In the genomic region with DNA sequence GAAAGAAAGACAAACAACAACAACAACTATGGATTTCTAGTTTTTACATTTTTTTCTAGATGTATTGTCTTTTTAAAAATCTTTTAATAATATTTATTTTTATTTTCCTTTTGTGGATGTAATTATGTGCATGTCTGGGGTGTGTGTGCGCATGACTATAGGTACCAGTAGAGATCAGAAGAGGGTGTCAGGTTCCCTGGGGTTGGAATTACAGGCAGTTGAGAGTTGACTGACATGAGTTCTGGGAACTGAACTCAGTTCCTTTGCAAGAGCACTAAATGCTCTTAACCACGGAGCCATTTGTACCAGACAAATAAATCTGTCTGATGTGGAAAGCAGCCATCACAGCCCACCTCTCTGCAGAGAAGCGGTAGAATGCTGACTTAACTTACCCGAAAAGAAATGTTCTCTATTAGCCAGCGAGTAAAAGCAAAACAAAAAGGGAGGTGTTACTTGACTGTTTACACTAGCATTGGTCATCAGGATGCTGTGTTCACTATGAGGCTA, we compare ENCODE assay signal across 8 mouse cellular contexts. TPM values are rescaled to one million over a fixed set of nuclear protein-coding genes. Genes with fewer than 3 reads are reported as not detected.
DNase-seq lines count a peak whose midpoint lies in the region; ATAC-seq and TF ChIP-seq lines count a peak whose summit lies in the region.

No protein-coding gene starts in this region.

- no peaks in the 10 kb centered on the region for H3K9me3 ChIP-seq in hindbrain, embryonic 15.5 days
- peaks cover 7% of the 10 kb centered on the region; the same call in 1 of the 2 replicates for H3K9me3 ChIP-seq in megakaryocyte, embryonic 14.5 days

- TF ChIP-seq CTCF in cortical plate, adult 2 months (IDR thresholded peaks at IDR 0.05; ENCODE audit: extremely low read depth, insufficient read depth, low read length), result no peak

- no peak for TF ChIP-seq POLR2A in cortical plate, adult 2 months (IDR thresholded peaks at IDR 0.05; ENCODE audit: extremely low read depth, insufficient read depth, low read length)

- ATAC-seq in hindbrain, embryonic 15.5 days (ENCODE audit: low FRiP score, low read depth), result no peak

- no peaks in the 10 kb centered on the region for H3K36me3 ChIP-seq in hindbrain, embryonic 15.5 days
- no peaks in the 10 kb centered on the region for H3K36me3 ChIP-seq in megakaryocyte, embryonic 14.5 days (replicated peaks; ENCODE audit: low read length)

- H3K4me2 ChIP-seq in hindbrain, embryonic 15.5 days, result peak overlapping the region; percentile 39

- no peaks in the 10 kb centered on the region for H3K4me1 ChIP-seq in cortical plate, adult 2 months (ENCODE audit: control insufficient read depth, insufficient read depth, low read length)
- no peaks in the 10 kb centered on the region for H3K4me1 ChIP-seq in hindbrain, embryonic 15.5 days (replicated peaks)
- H3K4me1 ChIP-seq in megakaryocyte, embryonic 14.5 days, result peaks cover 12% of the 10 kb centered on the region

- H3K4me3 ChIP-seq in cortical plate, adult 2 months (ENCODE audit: insufficient read depth, low read length), result peak overlapping the region; percentile 19
- no peak overlapping the region for H3K4me3 ChIP-seq in hindbrain, embryonic 15.5 days
- H3K4me3 ChIP-seq in megakaryocyte, embryonic 14.5 days (replicated peaks), result peak overlapping the region; percentile 91

- DNase-seq in left cerebral cortex, postnatal 25 days (ENCODE audit: low spot score in 2 of 2), result peak; percentile 3 to 4
- DNase-seq in left cerebral cortex, postnatal 4 days, result no peak
- DNase-seq in adrenal gland, adult 18-20 months (ENCODE audit: low spot score in 2 of 2), result no peak
- no peak for DNase-seq in Muller cell, postnatal 12 days (ENCODE audit: inconsistent ontology term)
- no peak for DNase-seq in ovary, postnatal 14 days (ENCODE audit: low spot score)

- H3K27ac ChIP-seq in cortical plate, adult 2 months (ENCODE audit: insufficient read depth, low read length), result no peak overlapping the region
- no peak overlapping the region for H3K27ac ChIP-seq in hindbrain, embryonic 15.5 days (replicated peaks)

- no peak overlapping the region for H3K9ac ChIP-seq in hindbrain, embryonic 15.5 days

- H3K27me3 ChIP-seq in hindbrain, embryonic 15.5 days, result no peaks in the 10 kb centered on the region
- no peaks in the 10 kb centered on the region for H3K27me3 ChIP-seq in megakaryocyte, embryonic 14.5 days (replicated peaks)

- intact Hi-C loops in left cerebral cortex, postnatal 25 days (cut with DNase I), result no loop called here
- intact Hi-C loops in left cerebral cortex, postnatal 4 days (cut with DNase I), result no loop called here

- WGBS in hindbrain, embryonic 15.5 days, result 60% methylated on average over 5 of the region's 5 CpGs

RNA-seq across cellular contexts. Expression of gene Cep78, which starts 44.0 kb away (rescaled TPM):
- total RNA-seq in left cerebral cortex, postnatal 25 days (2021), result 10 to 100 TPM; 10.3 to 11.6 TPM
- 10 to 100 TPM; 21.2 to 21.5 TPM for total RNA-seq in left cerebral cortex, postnatal 4 days (2021)
- 8.6 and 9.0 TPM in 2 replicates for polyA plus RNA-seq in cortical plate, adult 2 months (2012; rRNA removed)
- 28.9 and 29.0 TPM in 2 replicates for polyA plus RNA-seq in hindbrain, embryonic 15.5 days (2015; fragmentation: Nextera tagmentation; extraction: Ambion mirVana)
- 0.65 and 2.2 TPM in 2 replicates for polyA plus RNA-seq in megakaryocyte, embryonic 14.5 days (2012; ENCODE audit: insufficient read depth, low replicate concordance)
- 1 to 10 TPM; 5.4 to 6.8 TPM for total RNA-seq in adrenal gland, adult 18-20 months (2021)

Comparison
In these comparisons a context has a peak if more than half of its experiments do, and no peak if none do; other contexts are left out.
1. DNase-seq: peak in left cerebral cortex, postnatal 25 days (2 of 2); none in left cerebral cortex, postnatal 4 days (single experiment), adrenal gland, adult 18-20 months (0 of 2), Muller cell, postnatal 12 days (single experiment) and ovary, postnatal 14 days (single experiment).